Mouse (Mus musculus) ES-CJ7 (cell line): ENCODE results near the gene Pmm1.
"Not testable (repeated sequence)": the region's sequence is repeated elsewhere in the genome, so short reads cannot be mapped to it uniquely, and the experiment has no call there.

ENCODE experiments used
- DNase-seq: peaks from one replicate; pipeline ENCODE4 v3.0.0; 2011; ENCODE audit warnings: low read depth, low spot score

The Pmm1 gene

GRCm38 (mm10) chr15:81927741-81928140 is 33.0 kb downstream of the Pmm1 start:
- no peak for DNase-seq

- no peak for DNase-seq
Observed at GRCm38 (mm10) chr15:81926446-81926822, 34.3 kb downstream of the Pmm1 start.

GRCm38 (mm10) chr15:81925760-81926445 is 34.8 kb downstream of the Pmm1 start, which contains the start of gene Polr3h:
Gene Polr3h (minus strand): TSS chr15:81926240.
- peak; percentile 95 for DNase-seq

GRCm38 (mm10) chr15:81924933-81925332 is 35.8 kb downstream of the Pmm1 start:
- DNase-seq: no peak

GRCm38 (mm10) chr15:81921255-81921654 is 39.5 kb downstream of the Pmm1 start:
- DNase-seq: no peak

GRCm38 (mm10) chr15:81920546-81921217 is 40.0 kb downstream of the Pmm1 start:
- DNase-seq: no peak

- DNase-seq: no peak
Observed at GRCm38 (mm10) chr15:81919062-81919461, 41.7 kb downstream of the Pmm1 start.

GRCm38 (mm10) chr15:81917621-81918463 is 42.9 kb downstream of the Pmm1 start:
- DNase-seq: peak; percentile 80

GRCm38 (mm10) chr15:81917201-81917600 is 43.5 kb downstream of the Pmm1 start:
- DNase-seq: no peak

- DNase-seq: no peak
Observed at GRCm38 (mm10) chr15:81915663-81916062, 45.1 kb downstream of the Pmm1 start.

- DNase-seq: no peak
Observed at GRCm38 (mm10) chr15:81914668-81915067, 46.1 kb downstream of the Pmm1 start.

GRCm38 (mm10) chr15:81912498-81912897 is 48.2 kb downstream of the Pmm1 start:
- DNase-seq: no peak

- not testable (repeated sequence) for DNase-seq
Observed at GRCm38 (mm10) chr15:81908767-81909166, 52.0 kb downstream of the Pmm1 start.

- DNase-seq: no peak
Observed at GRCm38 (mm10) chr15:81907953-81908352, 52.8 kb downstream of the Pmm1 start.

- DNase-seq: peak; percentile 61
Observed at GRCm38 (mm10) chr15:81904939-81905338, 55.8 kb downstream of the Pmm1 start.
